Mouse (Mus musculus) C2C12 (cell line): ENCODE results near the gene Ptprk. TPM values are rescaled to one million over a fixed set of nuclear protein-coding genes. Genes with fewer than 3 reads are reported as not detected.

ENCODE experiments used
- H3K27me3 ChIP-seq: one replicate; pipeline ENCODE4 v1.6.1; 2011; ENCODE audit not compliant: control insufficient read depth, insufficient read depth, insufficient read length
- H3K36me3 ChIP-seq: one replicate; pipeline ENCODE4 v1.6.1; 2011; ENCODE audit not compliant: control insufficient read depth, insufficient read depth
- H3K4me3 ChIP-seq: one replicate; pipeline ENCODE4 v1.5.1; 2011; ENCODE audit warnings: mild to moderate bottlenecking, control low read depth; ENCODE audit not compliant: poor library complexity, insufficient read depth, severe bottlenecking
- H3K79me2 ChIP-seq: one replicate; pipeline ENCODE4 v1.6.1; 2011; ENCODE audit not compliant: control insufficient read depth, insufficient read depth
- H3K79me3 ChIP-seq: one replicate; pipeline ENCODE4 v1.6.1; 2011; ENCODE audit warnings: low read depth, control low read depth
- H3ac ChIP-seq: one replicate; pipeline ENCODE3; 2011; ENCODE audit warnings: low read depth; ENCODE audit not compliant: control insufficient read depth, insufficient read length
- CEBPB ChIP-seq: IDR thresholded peaks from one replicate; pipeline ENCODE4 v1.6.1; 2011; ENCODE audit warnings: low read depth, mild to moderate bottlenecking, control low read depth, moderate library complexity
- CTCF ChIP-seq: IDR thresholded peaks from one replicate; pipeline ENCODE4 v1.5.1; 2011; ENCODE audit not compliant: control insufficient read depth, insufficient read depth, insufficient read length
- FOSL1 ChIP-seq: IDR thresholded peaks from one replicate; pipeline ENCODE4 v1.8.0; 2011; ENCODE audit warnings: mild to moderate bottlenecking, low read length; ENCODE audit not compliant: poor library complexity, insufficient read depth, severe bottlenecking
- MAX ChIP-seq: IDR thresholded peaks from one replicate; pipeline ENCODE4 v1.6.1; 2011; ENCODE audit warnings: mild to moderate bottlenecking, control low read depth
- MYOD1 ChIP-seq: IDR thresholded peaks from one replicate; pipeline ENCODE4 v1.6.1; 2011; ENCODE audit warnings: low read depth; ENCODE audit not compliant: control insufficient read depth, insufficient read length
- MYOG ChIP-seq: IDR thresholded peaks from one replicate; pipeline ENCODE4 v1.6.1; 2011; ENCODE audit not compliant: control insufficient read depth, insufficient read length; ENCODE audit errors: extremely low read depth
- USF1 ChIP-seq: IDR thresholded peaks from one replicate; pipeline ENCODE4 v1.6.1; 2011; ENCODE audit warnings: low read depth, mild to moderate bottlenecking, control low read depth, moderate library complexity
- polyA plus RNA-seq: library from polyadenylated mRNA; unstranded; fragments of >200 nt; fragmentation: generic; extraction: Trizol; gene quantifications from one replicate; pipeline ENCODE4 v1.2.1, GENCODE M21; 2012; ENCODE audit warnings: missing spikeins

The Ptprk gene
- polyA plus RNA-seq, 1 experiment, result 13.7 TPM

GRCm38 (mm10) chr10:28067997-28068396 is 6.6 kb upstream of the Ptprk start:
- no peak for TF ChIP-seq CEBPB
- no peak for TF ChIP-seq USF1
- no peak for TF ChIP-seq MAX
- no peak for TF ChIP-seq MYOG
- TF ChIP-seq CTCF, result no peak
- no peak for TF ChIP-seq FOSL1
- TF ChIP-seq MYOD1, result no peak
- H3K79me3 ChIP-seq, result no peaks in the 10 kb centered on the region
- H3K27me3 ChIP-seq, result no peaks in the 10 kb centered on the region
- no peaks in the 10 kb centered on the region for H3K36me3 ChIP-seq
- H3K79me2 ChIP-seq, result no peaks in the 10 kb centered on the region
- no peak overlapping the region for H3K4me3 ChIP-seq
- H3ac ChIP-seq, result no peak overlapping the region

DNA sequence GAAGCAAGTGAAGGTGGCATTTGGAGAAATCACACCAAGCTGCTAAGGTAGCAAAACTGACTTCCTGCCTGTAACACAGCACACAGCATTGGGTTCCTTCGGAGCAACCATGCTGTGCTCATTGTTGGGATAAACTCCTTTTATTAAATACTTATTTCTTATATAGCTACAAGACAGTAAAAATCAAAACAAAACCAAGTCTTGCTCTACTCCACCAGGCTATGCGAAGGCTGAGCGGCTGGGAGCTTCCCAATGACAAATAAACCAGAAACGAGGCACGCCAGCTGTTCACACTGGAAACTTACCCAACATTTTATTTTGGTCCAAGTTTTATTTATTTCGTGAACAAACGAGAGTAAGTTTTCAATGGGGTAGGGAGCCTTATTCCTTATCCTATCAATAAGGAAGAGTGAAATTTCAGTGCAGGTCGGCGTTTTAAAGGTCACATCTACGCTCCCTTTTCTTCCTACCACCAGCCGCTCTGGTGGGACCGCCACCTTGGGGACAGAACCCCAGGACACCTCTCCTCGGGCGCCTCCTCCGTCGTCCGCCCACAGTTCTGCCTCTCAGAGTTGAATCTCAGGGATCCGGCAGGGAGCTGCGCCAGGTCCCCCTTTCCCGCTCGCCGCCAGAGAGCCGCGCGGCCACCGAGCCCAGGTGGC is 498 bp upstream of the Ptprk start:
- peaks cover 44% of the 10 kb centered on the region for H3K79me2 ChIP-seq
- no peaks in the 10 kb centered on the region for H3K36me3 ChIP-seq
- no peak for TF ChIP-seq FOSL1
- TF ChIP-seq MAX, result no peak
- no peak for TF ChIP-seq MYOG
- no peak for TF ChIP-seq USF1
- TF ChIP-seq CTCF, result no peak
- TF ChIP-seq MYOD1, result no peak
- peak overlapping the region; percentile 91 for H3ac ChIP-seq
- H3K27me3 ChIP-seq, result no peaks in the 10 kb centered on the region
- peaks cover 35% of the 10 kb centered on the region for H3K79me3 ChIP-seq
- peak overlapping the region; percentile 89 for H3K4me3 ChIP-seq

GRCm38 (mm10) chr10:28075491-28076035 is 943 bp downstream of the Ptprk start:
- H3K4me3 ChIP-seq, result peak overlapping the region; percentile 89
- no peaks in the 10 kb centered on the region for H3K27me3 ChIP-seq
- peaks cover 47% of the 10 kb centered on the region for H3K79me3 ChIP-seq
- no peak for TF ChIP-seq CTCF
- TF ChIP-seq MAX, result peak; percentile 18
- no peak for TF ChIP-seq MYOG
- H3K79me2 ChIP-seq, result peaks cover 58% of the 10 kb centered on the region
- H3K36me3 ChIP-seq, result no peaks in the 10 kb centered on the region
- peak overlapping the region; percentile 85 for H3ac ChIP-seq

DNA sequence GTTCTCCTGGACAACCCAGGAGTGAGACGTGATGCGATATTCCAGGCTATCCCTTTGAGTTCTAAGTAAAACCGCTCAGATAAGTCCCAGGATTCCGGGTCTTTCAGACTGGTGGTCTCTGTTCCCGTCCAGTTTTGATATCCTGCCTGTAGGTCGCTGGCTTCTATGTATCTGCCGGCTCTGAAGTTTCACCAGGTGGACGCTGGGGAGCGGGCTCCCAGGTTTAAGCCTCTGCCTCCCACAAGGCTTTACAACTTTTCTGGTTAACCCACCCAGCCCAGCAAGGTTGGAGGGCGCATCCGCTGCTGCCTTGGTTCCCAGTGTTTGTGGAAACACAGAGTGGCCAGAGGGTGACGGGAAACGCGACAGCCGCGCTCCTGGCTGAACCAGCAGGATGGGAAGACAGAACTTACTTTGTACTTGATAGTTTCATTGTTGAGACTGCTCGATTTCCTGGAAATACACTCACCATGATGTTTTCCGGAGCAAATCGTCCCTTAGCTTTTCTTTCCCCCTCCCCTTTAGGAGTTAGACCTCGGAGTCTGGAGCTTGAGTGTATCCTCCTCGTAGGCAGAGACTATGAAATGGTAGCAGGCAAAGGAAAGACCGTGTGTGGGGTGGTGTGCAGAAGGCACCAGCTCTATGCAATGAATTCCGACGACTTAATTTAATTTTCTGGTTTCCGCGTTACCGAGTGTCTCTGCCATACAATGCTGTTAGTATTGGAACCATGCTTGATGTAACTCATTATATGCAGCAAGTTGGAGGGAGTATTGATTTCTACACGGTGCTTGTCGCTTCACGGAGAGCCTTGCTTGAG is 1.6 kb downstream of the Ptprk start:
- Histone ChIP-seq H3K27me3 (no peaks in the 10 kb centered on the region), H3K36me3 (no peaks in the 10 kb centered on the region), H3K4me3 (peak overlapping the region; percentile 89), H3ac (peak overlapping the region; percentile 85), H3K79me3 (peaks cover 50% of the 10 kb centered on the region), H3K79me2 (peaks cover 65% of the 10 kb centered on the region)
- TF ChIP-seq CEBPB (no peak), CTCF (no peak), MAX (no peak), FOSL1 (no peak), USF1 (no peak), MYOD1 (no peak)

DNA sequence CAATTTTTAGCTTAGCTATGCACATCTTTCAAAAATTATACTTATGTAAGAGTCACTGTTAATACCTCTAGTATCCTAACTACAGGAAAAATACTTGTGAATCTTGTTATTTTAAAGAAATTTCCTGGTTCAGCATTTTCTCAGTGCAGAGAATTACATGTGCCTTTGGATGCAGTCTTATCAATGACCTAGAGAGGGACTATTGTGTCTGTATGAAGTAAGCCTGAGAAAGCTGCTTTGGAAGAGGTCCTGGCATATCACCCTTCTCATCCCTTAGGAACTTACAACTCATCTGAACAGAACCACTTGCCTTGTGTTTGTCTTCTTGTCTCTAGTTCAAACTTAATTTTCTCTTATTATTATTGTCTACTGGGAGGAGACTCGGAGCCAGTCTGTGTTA is 3.6 kb downstream of the Ptprk start:
- TF ChIP-seq CTCF (no peak), MYOG (no peak), MAX (no peak), CEBPB (no peak), MYOD1 (no peak), USF1 (no peak), FOSL1 (no peak)
- peaks cover 68% of the 10 kb centered on the region for H3K79me3 ChIP-seq
- H3K27me3 ChIP-seq, result no peaks in the 10 kb centered on the region
- no peaks in the 10 kb centered on the region for H3K36me3 ChIP-seq
- H3K79me2 ChIP-seq, result peaks cover 85% of the 10 kb centered on the region
- no peak overlapping the region for H3K4me3 ChIP-seq
- no peak overlapping the region for H3ac ChIP-seq

DNA sequence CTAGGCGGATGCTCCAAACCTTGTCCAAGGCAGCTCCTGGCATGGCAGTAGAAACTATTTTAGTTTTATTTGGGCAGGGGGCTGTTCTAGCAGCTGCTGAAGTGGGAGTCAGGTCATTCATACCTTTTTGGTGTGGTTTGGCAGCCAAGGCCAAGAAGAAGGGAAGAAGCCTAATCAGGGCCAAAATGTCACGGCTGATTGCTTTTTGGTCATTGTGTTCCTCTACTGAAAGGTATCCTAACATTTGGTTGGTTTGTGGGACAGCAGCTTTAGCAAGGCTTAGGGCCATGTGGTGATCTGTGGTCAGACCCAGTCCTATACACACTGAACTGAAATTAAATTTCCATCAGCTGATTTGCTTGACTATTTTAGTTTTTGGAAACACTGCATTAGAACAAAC is 6.6 kb downstream of the Ptprk start:
- H3K4me3 ChIP-seq, result no peak overlapping the region
- TF ChIP-seq MAX, result no peak
- no peak for TF ChIP-seq CEBPB
- TF ChIP-seq FOSL1, result no peak
- no peak for TF ChIP-seq CTCF
- no peaks in the 10 kb centered on the region for H3K27me3 ChIP-seq
- peaks cover 100% of the 10 kb centered on the region for H3K79me2 ChIP-seq
- H3ac ChIP-seq, result no peak overlapping the region
- H3K79me3 ChIP-seq, result peaks cover 78% of the 10 kb centered on the region
- H3K36me3 ChIP-seq, result no peaks in the 10 kb centered on the region
